Mouse (Mus musculus): ENCODE measurements around the gene Prcp. TPM values are rescaled to one million over a fixed set of nuclear protein-coding genes. Genes with fewer than 3 reads are reported as not detected.
"Not testable (repeated sequence)": the region's sequence is repeated elsewhere in the genome, so short reads cannot be mapped to it uniquely, and the experiment has no call there.

Prcp gene
- polyA plus RNA-seq, 1 experiment from 2014 or later, result 22.3 TPM

DNA sequence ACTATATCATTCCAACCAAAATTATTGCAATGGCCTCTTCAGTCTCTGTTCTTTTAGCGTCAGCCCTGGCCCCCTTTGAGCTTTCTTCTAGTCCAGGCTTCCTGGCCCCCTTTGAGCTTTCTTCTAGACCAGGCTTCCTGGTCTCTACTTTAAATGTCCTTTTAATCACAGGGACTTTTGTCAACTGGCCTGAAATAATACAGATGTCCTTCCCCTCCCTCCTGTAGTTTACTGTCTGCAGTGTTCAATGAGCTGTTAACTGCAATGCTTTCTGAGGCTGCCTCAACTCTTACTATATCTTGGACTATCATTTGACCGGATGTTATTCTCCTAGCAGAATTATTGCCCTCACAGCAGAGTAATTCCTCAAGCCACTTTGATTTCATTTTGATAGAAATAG lies 77.9 kb downstream of the Prcp start:
- Histone ChIP-seq H3K27ac (no peak overlapping the region), H3K4me1 (replicated peaks) (no peaks in the 10 kb centered on the region), H3K9ac (no peak overlapping the region), H3K36me3 (no peaks in the 10 kb centered on the region), H3K27me3 (replicated peaks) (no peaks in the 10 kb centered on the region), H3K9me3 (no peaks in the 10 kb centered on the region), H3K4me2 (replicated peaks) (no peak overlapping the region), H3K4me3 (replicated peaks) (no peak overlapping the region)
- ATAC-seq, result no peak
- 63% methylated on average over 2 of the region's 2 CpGs for WGBS

DNA sequence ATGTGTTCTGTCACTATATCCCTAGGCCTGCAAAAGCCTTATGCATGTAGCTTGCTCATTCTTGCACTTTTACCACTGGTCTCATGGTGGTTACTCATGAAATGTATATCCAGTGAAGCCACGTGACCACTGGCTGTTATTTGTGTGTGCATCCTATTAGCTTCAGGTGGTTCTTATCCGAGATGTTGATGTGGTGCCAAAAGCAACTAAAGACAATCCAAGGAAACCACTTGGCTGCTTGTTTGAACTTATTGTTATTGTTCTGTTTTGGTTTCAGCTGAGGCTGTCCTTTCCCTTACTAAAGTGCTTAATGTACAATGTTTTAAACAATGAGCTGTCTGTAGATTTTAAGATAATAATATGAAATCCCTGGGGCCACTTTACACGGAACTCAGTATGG lies 85.5 kb downstream of the Prcp start:
- WGBS, result 67% methylated on average over 3 of the region's 3 CpGs
- no peaks in the 10 kb centered on the region for H3K9me3 ChIP-seq
- H3K4me1 ChIP-seq (replicated peaks), result no peaks in the 10 kb centered on the region
- no peaks in the 10 kb centered on the region for H3K27me3 ChIP-seq (replicated peaks)
- no peak overlapping the region for H3K27ac ChIP-seq
- no peak overlapping the region for H3K9ac ChIP-seq
- no peak overlapping the region for H3K4me2 ChIP-seq (replicated peaks)
- no peak for ATAC-seq
- H3K36me3 ChIP-seq, result no peaks in the 10 kb centered on the region
- H3K4me3 ChIP-seq (replicated peaks), result no peak overlapping the region

- Histone ChIP-seq H3K4me3 (replicated peaks) (no peak overlapping the region), H3K9ac (no peak overlapping the region), H3K4me1 (replicated peaks) (no peaks in the 10 kb centered on the region), H3K27me3 (replicated peaks) (no peaks in the 10 kb centered on the region), H3K36me3 (no peaks in the 10 kb centered on the region), H3K27ac (no peak overlapping the region), H3K9me3 (no peaks in the 10 kb centered on the region), H3K4me2 (replicated peaks) (no peak overlapping the region)
- ATAC-seq, result no peak
- WGBS, result 66% methylated on average over 1 of the region's 1 CpGs
Measured at GRCm38 (mm10) chr7:92961876-92962275, 87.6 kb downstream of the Prcp start.

DNA sequence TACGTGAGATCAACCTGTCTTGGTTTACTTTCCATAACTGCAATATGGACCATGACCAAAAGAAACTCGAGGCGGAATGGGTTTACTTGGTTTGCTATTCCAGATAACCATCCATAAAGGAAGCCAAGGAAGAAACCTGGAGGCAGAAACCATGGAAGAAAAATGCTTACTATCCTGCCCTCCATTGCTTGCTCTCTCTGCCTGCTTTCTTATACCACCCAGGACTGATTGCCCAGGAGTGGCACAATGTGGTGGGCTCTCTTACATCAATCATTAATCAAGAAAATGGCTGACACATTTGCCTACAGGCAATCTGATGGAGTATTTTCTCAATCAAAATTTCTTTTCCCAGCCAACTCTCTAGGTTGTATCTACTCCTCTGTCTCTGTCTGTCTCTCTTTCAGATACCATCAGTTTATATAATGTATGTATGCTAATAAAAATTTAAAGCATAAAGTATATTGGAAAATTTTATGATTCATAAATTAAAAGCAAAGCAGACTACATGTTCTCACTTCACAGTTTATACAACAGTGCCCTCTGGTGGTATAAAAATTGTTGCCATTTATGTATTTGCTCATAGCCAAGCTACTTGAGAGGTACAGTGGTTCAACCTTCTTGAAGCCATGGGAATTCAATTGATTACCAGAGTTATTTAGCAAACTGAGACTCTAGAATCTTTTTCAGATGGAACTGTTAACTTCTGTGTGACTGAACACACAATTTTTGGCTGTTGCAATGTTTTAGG lies 90.7 kb downstream of the Prcp start:
- no peak for ATAC-seq
- Histone ChIP-seq H3K4me1 (replicated peaks) (no peaks in the 10 kb centered on the region), H3K9me3 (no peaks in the 10 kb centered on the region), H3K4me2 (replicated peaks) (no peak overlapping the region), H3K9ac (no peak overlapping the region), H3K27me3 (replicated peaks) (no peaks in the 10 kb centered on the region), H3K36me3 (no peaks in the 10 kb centered on the region), H3K27ac (no peak overlapping the region), H3K4me3 (replicated peaks) (no peak overlapping the region)
- WGBS, result 68% methylated on average over 3 of the region's 3 CpGs

GRCm38 (mm10) chr7:92967381-92968127 lies 93.3 kb downstream of the Prcp start:
- Histone ChIP-seq H3K4me2 (replicated peaks) (no peak overlapping the region), H3K4me1 (replicated peaks) (no peaks in the 10 kb centered on the region), H3K36me3 (no peaks in the 10 kb centered on the region), H3K9ac (no peak overlapping the region), H3K9me3 (no peaks in the 10 kb centered on the region), H3K4me3 (replicated peaks) (no peak overlapping the region), H3K27me3 (replicated peaks) (no peaks in the 10 kb centered on the region), H3K27ac (no peak overlapping the region)
- ATAC-seq, result no peak
- 71% methylated on average over 10 of the region's 10 CpGs for WGBS

DNA sequence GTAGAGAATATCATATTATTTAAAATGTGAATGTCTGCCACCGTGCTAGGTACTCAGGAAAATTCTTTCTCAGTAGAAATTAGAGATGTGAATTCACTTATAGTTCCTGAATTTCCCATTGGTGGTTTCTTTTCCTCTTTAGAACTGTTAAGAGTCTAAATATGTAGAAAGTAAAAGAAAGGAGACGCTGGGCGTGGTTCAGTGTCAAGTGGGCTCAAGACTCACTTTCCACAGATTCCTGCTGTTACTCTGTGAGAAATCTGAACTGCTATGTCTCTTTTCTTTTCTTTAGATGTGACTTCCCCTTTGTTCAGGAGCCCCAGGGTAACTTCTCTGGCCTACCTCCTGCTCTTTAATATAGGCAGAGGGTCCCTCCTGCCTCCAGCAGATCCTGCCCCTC lies 103.2 kb downstream of the Prcp start:
- no peaks in the 10 kb centered on the region for H3K27me3 ChIP-seq (replicated peaks)
- no peak overlapping the region for H3K4me2 ChIP-seq (replicated peaks)
- no peak for ATAC-seq
- H3K36me3 ChIP-seq, result no peaks in the 10 kb centered on the region
- H3K27ac ChIP-seq, result no peak overlapping the region
- H3K9ac ChIP-seq, result no peak overlapping the region
- H3K4me1 ChIP-seq (replicated peaks), result no peaks in the 10 kb centered on the region
- H3K4me3 ChIP-seq (replicated peaks), result no peak overlapping the region
- no peaks in the 10 kb centered on the region for H3K9me3 ChIP-seq
- WGBS, result 84% methylated on average over 3 of the region's 3 CpGs

DNA sequence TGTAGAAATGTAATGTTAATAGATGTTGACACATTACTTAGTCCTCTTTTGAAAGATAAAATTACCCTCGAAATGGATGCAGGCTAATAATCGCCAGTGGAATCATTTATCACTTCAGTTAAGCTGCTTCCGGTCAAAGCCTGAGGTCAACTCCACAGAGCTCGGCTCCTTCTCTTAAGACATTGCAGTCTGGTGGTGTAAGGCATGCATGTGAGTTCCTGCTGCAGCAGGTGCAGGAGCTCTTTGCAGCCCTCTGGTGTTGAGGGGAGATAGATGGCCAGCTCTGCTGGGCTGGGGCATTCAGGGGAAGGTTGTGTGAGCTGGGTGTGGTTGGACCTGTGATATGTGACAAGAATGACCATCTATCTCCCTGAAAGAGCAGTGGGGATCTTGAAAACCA lies 104.0 kb downstream of the Prcp start:
- no peaks in the 10 kb centered on the region for H3K27me3 ChIP-seq (replicated peaks)
- no peaks in the 10 kb centered on the region for H3K9me3 ChIP-seq
- ATAC-seq, result no peak
- no peak overlapping the region for H3K4me3 ChIP-seq (replicated peaks)
- no peak overlapping the region for H3K4me2 ChIP-seq (replicated peaks)
- no peak overlapping the region for H3K9ac ChIP-seq
- H3K36me3 ChIP-seq, result no peaks in the 10 kb centered on the region
- no peak overlapping the region for H3K27ac ChIP-seq
- H3K4me1 ChIP-seq (replicated peaks), result no peaks in the 10 kb centered on the region
- 61% methylated on average over 4 of the region's 4 CpGs for WGBS

DNA sequence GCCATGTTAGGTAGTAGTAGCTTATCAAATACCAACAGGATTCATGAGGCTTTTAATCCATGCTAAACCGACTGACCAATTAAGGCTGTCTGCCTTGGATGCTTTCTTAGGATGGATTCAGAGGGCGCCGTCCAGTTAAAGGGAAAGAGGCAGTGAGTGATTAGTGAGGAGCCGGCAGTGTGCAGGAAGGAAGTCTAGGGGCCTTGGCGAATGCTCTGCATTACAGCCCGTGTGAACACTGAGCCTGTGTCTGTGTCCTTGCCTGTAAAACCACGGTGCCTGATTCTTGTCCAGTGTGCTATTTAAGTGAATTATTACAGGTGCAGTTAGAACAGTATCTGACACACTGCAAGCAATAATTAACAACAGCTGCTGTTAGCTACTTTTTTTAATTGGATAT lies 104.5 kb downstream of the Prcp start:
- WGBS, result 47% methylated on average over 7 of the region's 7 CpGs
- ATAC-seq, H3K27ac ChIP-seq: not testable (repeated sequence)

DNA sequence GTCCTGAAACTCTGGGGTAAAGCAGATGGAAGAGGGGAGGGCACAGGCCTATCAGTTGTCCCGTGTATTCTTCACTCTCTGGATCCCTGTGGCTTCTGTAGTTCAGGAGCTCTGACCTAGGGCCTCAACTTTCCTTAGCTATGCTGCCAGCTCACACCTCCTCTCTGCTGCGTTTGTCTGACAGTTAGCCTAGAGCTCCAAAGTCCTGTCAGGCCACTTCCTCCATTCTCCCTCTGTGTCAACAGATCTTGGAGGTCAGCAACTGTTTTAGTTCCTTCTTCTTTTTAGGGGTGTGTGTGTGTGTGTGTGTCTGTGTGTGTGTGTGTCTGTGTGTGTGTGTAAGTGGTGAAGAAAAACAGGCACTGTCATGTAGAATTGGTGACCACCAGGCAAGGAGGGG lies 106.5 kb downstream of the Prcp start:
- 17% methylated on average over 2 of the region's 2 CpGs for WGBS
- no peak overlapping the region for H3K4me3 ChIP-seq (replicated peaks)
- H3K4me1 ChIP-seq (replicated peaks), result no peaks in the 10 kb centered on the region
- ATAC-seq, result 0 out of 2 replicates have a peak, but pooled peaks have one; percentile 31
- H3K27me3 ChIP-seq (replicated peaks), result no peaks in the 10 kb centered on the region
- H3K4me2 ChIP-seq (replicated peaks), result no peak overlapping the region
- H3K9me3 ChIP-seq, result no peaks in the 10 kb centered on the region
- no peak overlapping the region for H3K9ac ChIP-seq
- no peak overlapping the region for H3K27ac ChIP-seq
- no peaks in the 10 kb centered on the region for H3K36me3 ChIP-seq

More for the DNA sequence above, 104.5 kb downstream of the Prcp start:
- not testable (repeated sequence) for H3K4me2 ChIP-seq (replicated peaks); H3K4me1 ChIP-seq (replicated peaks); H3K27me3 ChIP-seq (replicated peaks); H3K9me3 ChIP-seq; H3K9ac ChIP-seq; H3K4me3 ChIP-seq (replicated peaks); H3K36me3 ChIP-seq

DNA sequence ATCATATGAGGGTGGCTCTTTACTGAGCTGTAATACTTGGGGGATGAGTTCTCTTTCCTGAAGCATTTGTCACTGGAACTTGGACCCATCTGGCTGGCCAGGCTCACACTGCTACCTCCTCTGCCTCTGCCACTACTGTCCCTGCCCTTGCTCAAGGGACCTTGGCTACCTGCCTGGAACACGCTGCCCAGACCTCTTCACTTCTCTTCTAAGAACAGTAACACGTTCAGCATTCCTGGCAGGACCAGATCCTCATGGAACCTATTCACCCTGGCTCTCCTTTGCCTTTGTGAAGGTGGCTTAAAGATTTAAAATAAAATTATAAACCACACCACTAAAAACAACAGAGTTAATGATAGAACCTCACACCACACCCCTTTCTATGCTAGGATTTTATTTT lies 107.6 kb downstream of the Prcp start:
- H3K9me3 ChIP-seq, result no peaks in the 10 kb centered on the region
- no peak overlapping the region for H3K4me2 ChIP-seq (replicated peaks)
- no peaks in the 10 kb centered on the region for H3K4me1 ChIP-seq (replicated peaks)
- no peak overlapping the region for H3K27ac ChIP-seq
- no peak for ATAC-seq
- no peaks in the 10 kb centered on the region for H3K36me3 ChIP-seq
- 60% methylated on average over 2 of the region's 2 CpGs for WGBS
- H3K27me3 ChIP-seq (replicated peaks), result no peaks in the 10 kb centered on the region
- no peak overlapping the region for H3K9ac ChIP-seq
- H3K4me3 ChIP-seq (replicated peaks), result no peak overlapping the region

Other genes with a start within 250 kb of the Prcp start
- 3.9 and 4.5 TPM in 2 replicates for gene Ankrd42, start 237.3 kb upstream of the Prcp start, polyA plus RNA-seq (2015; fragmentation: Nextera tagmentation; extraction: Ambion mirVana)
- 19.3 and 20.1 TPM in 2 replicates for gene Pcf11, start 204.5 kb upstream of the Prcp start, polyA plus RNA-seq (2015; fragmentation: Nextera tagmentation; extraction: Ambion mirVana)
- gene Rab30, start 132.9 kb upstream of the Prcp start, polyA plus RNA-seq (2015; fragmentation: Nextera tagmentation; extraction: Ambion mirVana), result 24.4 and 24.7 TPM in 2 replicates
- gene Ddias, start 223 bp upstream of the Prcp start, polyA plus RNA-seq (2015; fragmentation: Nextera tagmentation; extraction: Ambion mirVana), result 9.4 and 12.1 TPM in 2 replicates
- 3.5 and 4.8 TPM in 2 replicates for gene Fam181b, start 205.4 kb downstream of the Prcp start, polyA plus RNA-seq (2015; fragmentation: Nextera tagmentation; extraction: Ambion mirVana)